Mouse (Mus musculus): ENCODE results near the gene Ptpre.

GRCm38 (mm10) chr7:135581128-135581527, 43.8 kb downstream of the Ptpre start:
- TF ChIP-seq CTCF (IDR thresholded peaks at IDR 0.05; ENCODE audit: borderline replicate concordance, extremely low read depth, insufficient read depth, insufficient read length) = no peak
- TF ChIP-seq POLR2A (IDR thresholded peaks at IDR 0.05; ENCODE audit: borderline replicate concordance, extremely low read depth, insufficient read depth, insufficient read length, poor library complexity, severe bottlenecking) = no peak

All from brain, embryonic 14.5 days (tissue).